Mouse (Mus musculus) liver, embryonic 15.5 days (tissue): ENCODE measurements around the gene Fam160a1. TPM values are rescaled to one million over a fixed set of nuclear protein-coding genes. Genes with fewer than 3 reads are reported as not detected.

ENCODE experiments used
- ATAC-seq: fragments of 200-750 bp; cut with Nextera tagmentation; 2 replicates; pipeline ENCODE4 v1.8.0; 2017; ENCODE audit warnings: moderate number of reproducible peaks, mild to moderate bottlenecking, moderate library complexity; ENCODE audit not compliant: insufficient read depth
- H3K27ac ChIP-seq: fragments of 300-500 bp; sonication (generic); replicated peaks from 2 replicates; pipeline ENCODE4 v1.5.1; 2015; ENCODE audit warnings: mild to moderate bottlenecking, inconsistent platforms
- H3K27me3 ChIP-seq: fragments of 300-500 bp; sonication (generic); 2 replicates; pipeline ENCODE4 v1.6.1; 2015; ENCODE audit warnings: mild to moderate bottlenecking, inconsistent platforms
- H3K36me3 ChIP-seq: fragments of 300-500 bp; sonication (generic); replicated peaks from 2 replicates; pipeline ENCODE4 v1.6.1; 2015; ENCODE audit warnings: moderate library complexity, mild to moderate bottlenecking, inconsistent platforms
- H3K4me1 ChIP-seq: fragments of 300-500 bp; sonication (generic); replicated peaks from 2 replicates; pipeline ENCODE4 v1.6.1; 2015; ENCODE audit warnings: inconsistent platforms
- H3K4me2 ChIP-seq: fragments of 300-500 bp; sonication (generic); 2 replicates; pipeline ENCODE4 v1.6.1; 2015; ENCODE audit warnings: moderate library complexity, mild to moderate bottlenecking, inconsistent platforms
- H3K4me3 ChIP-seq: fragments of 300-500 bp; sonication (generic); replicated peaks from 2 replicates; pipeline ENCODE4 v1.5.1; 2015; ENCODE audit warnings: mild to moderate bottlenecking, inconsistent platforms
- H3K9ac ChIP-seq: fragments of 300-500 bp; sonication (generic); 2 replicates; pipeline ENCODE4 v1.6.1; 2015; ENCODE audit warnings: moderate library complexity, mild to moderate bottlenecking, inconsistent platforms
- H3K9me3 ChIP-seq: fragments of 300-500 bp; sonication (generic); replicated peaks from 2 replicates; pipeline ENCODE4 v1.6.1; 2016; ENCODE audit warnings: inconsistent platforms
- WGBS: fragments of 180-500 bp; shearing (Covaris S2); methylation state at CpG from one replicate; pipeline ENCODE4 v1.1.7; 2015; ENCODE audit warnings: mixed read lengths; ENCODE audit not compliant: insufficient replicate concordance; 5-methylcytosine and 5-hydroxymethylcytosine counted together
- polyA plus RNA-seq: library from polyadenylated mRNA; unstranded; fragments of >200 nt; fragmentation: Nextera tagmentation; extraction: Ambion mirVana; gene quantifications from 2 replicates; pipeline ENCODE4 v1.2.1, GENCODE M21; 2015

The Fam160a1 gene
- polyA plus RNA-seq, 1 experiment from 2014 or later, result 0.30 TPM

- no peaks in the 10 kb centered on the region for H3K36me3 ChIP-seq
- WGBS, result 33% methylated on average over 7 of the region's 7 CpGs
- H3K9ac ChIP-seq, result no peak overlapping the region
- 0 out of 2 replicates have a peak, but pooled peaks cover 3% of the 10 kb centered on the region for H3K27me3 ChIP-seq
- no peak overlapping the region for H3K4me2 ChIP-seq
- ATAC-seq, result no peak
- H3K27ac ChIP-seq, result no peak overlapping the region
- H3K4me1 ChIP-seq, result peaks cover 16% of the 10 kb centered on the region
- H3K4me3 ChIP-seq, result no peak overlapping the region
- H3K9me3 ChIP-seq, result no peaks in the 10 kb centered on the region
Observed at GRCm38 (mm10) chr3:85707421-85707820, 109.7 kb downstream of the Fam160a1 start.

- WGBS, result 43% methylated on average over 6 of the region's 6 CpGs
- Histone ChIP-seq H3K4me2 (no peak overlapping the region), H3K27ac (no peak overlapping the region), H3K9ac (no peak overlapping the region), H3K4me3 (no peak overlapping the region), H3K27me3 (no peaks in the 10 kb centered on the region), H3K36me3 (no peaks in the 10 kb centered on the region), H3K9me3 (no peaks in the 10 kb centered on the region), H3K4me1 (0 out of 2 replicates have a peak, but pooled peaks cover 2% of the 10 kb centered on the region)
- no peak for ATAC-seq
Observed at GRCm38 (mm10) chr3:85703141-85703882, 113.8 kb downstream of the Fam160a1 start.

- no peak overlapping the region for H3K27ac ChIP-seq
- no peak overlapping the region for H3K4me3 ChIP-seq
- no peaks in the 10 kb centered on the region for H3K36me3 ChIP-seq
- no peaks in the 10 kb centered on the region for H3K27me3 ChIP-seq
- H3K4me2 ChIP-seq, result no peak overlapping the region
- 55% methylated on average over 4 of the region's 4 CpGs for WGBS
- no peak overlapping the region for H3K9ac ChIP-seq
- H3K9me3 ChIP-seq, result no peaks in the 10 kb centered on the region
- no peak for ATAC-seq
- 0 out of 2 replicates have a peak, but pooled peaks cover 2% of the 10 kb centered on the region for H3K4me1 ChIP-seq
Observed at GRCm38 (mm10) chr3:85698496-85698895, 118.6 kb downstream of the Fam160a1 start.

- no peak overlapping the region for H3K9ac ChIP-seq
Observed at GRCm38 (mm10) chr3:85695056-85695455, 122.0 kb downstream of the Fam160a1 start.

GRCm38 (mm10) chr3:85693013-85693412 is 124.1 kb downstream of the Fam160a1 start:
- H3K4me1 ChIP-seq, result no peaks in the 10 kb centered on the region
- H3K27ac ChIP-seq, result no peak overlapping the region
- no peak overlapping the region for H3K4me2 ChIP-seq
- H3K4me3 ChIP-seq, result no peak overlapping the region
- H3K36me3 ChIP-seq, result no peaks in the 10 kb centered on the region
- H3K9ac ChIP-seq, result no peak overlapping the region
- 12% methylated on average over 3 of the region's 3 CpGs for WGBS
- H3K27me3 ChIP-seq, result 0 out of 2 replicates have a peak, but pooled peaks cover 4% of the 10 kb centered on the region
- H3K9me3 ChIP-seq, result no peaks in the 10 kb centered on the region
- ATAC-seq, result no peak

More at GRCm38 (mm10) chr3:85695056-85695455, 122.0 kb downstream of the Fam160a1 start:
- no peak for ATAC-seq
- Histone ChIP-seq H3K4me2 (no peak overlapping the region), H3K27me3 (no peaks in the 10 kb centered on the region), H3K36me3 (no peaks in the 10 kb centered on the region), H3K9me3 (no peaks in the 10 kb centered on the region), H3K27ac (no peak overlapping the region), H3K4me1 (no peaks in the 10 kb centered on the region), H3K4me3 (no peak overlapping the region)
- WGBS, result 57% methylated on average over 3 of the region's 3 CpGs

- Histone ChIP-seq H3K9ac (no peak overlapping the region), H3K36me3 (no peaks in the 10 kb centered on the region), H3K4me2 (no peak overlapping the region), H3K4me1 (no peaks in the 10 kb centered on the region), H3K4me3 (no peak overlapping the region), H3K9me3 (no peaks in the 10 kb centered on the region), H3K27me3 (0 out of 2 replicates have a peak, but pooled peaks cover 4% of the 10 kb centered on the region), H3K27ac (no peak overlapping the region)
- no peak for ATAC-seq
- 52% methylated on average over 4 of the region's 4 CpGs for WGBS
Observed at GRCm38 (mm10) chr3:85691134-85691533, 126.0 kb downstream of the Fam160a1 start.

GRCm38 (mm10) chr3:85688341-85688740 is 128.8 kb downstream of the Fam160a1 start:
- no peak overlapping the region for H3K4me2 ChIP-seq
- H3K27ac ChIP-seq, result no peak overlapping the region
- H3K27me3 ChIP-seq, result 0 out of 2 replicates have a peak, but pooled peaks cover 4% of the 10 kb centered on the region
- H3K4me3 ChIP-seq, result no peak overlapping the region
- no peaks in the 10 kb centered on the region for H3K36me3 ChIP-seq
- no peaks in the 10 kb centered on the region for H3K4me1 ChIP-seq
- H3K9me3 ChIP-seq, result no peaks in the 10 kb centered on the region
- WGBS, result 81% methylated on average over 14 of the region's 14 CpGs
- H3K9ac ChIP-seq, result no peak overlapping the region
- ATAC-seq, result no peak

- WGBS, result 75% methylated on average over 8 of the region's 8 CpGs
- ATAC-seq, result no peak
- no peaks in the 10 kb centered on the region for H3K36me3 ChIP-seq
- H3K9me3 ChIP-seq, result no peaks in the 10 kb centered on the region
- no peaks in the 10 kb centered on the region for H3K4me1 ChIP-seq
- no peak overlapping the region for H3K27ac ChIP-seq
- H3K27me3 ChIP-seq, result 0 out of 2 replicates have a peak, but pooled peaks cover 4% of the 10 kb centered on the region
- H3K9ac ChIP-seq, result no peak overlapping the region
- no peak overlapping the region for H3K4me2 ChIP-seq
- no peak overlapping the region for H3K4me3 ChIP-seq
Observed at GRCm38 (mm10) chr3:85685271-85685670, 131.8 kb downstream of the Fam160a1 start.

GRCm38 (mm10) chr3:85683618-85684017 is 133.5 kb downstream of the Fam160a1 start:
- H3K27me3 ChIP-seq, result no peaks in the 10 kb centered on the region
- ATAC-seq, result no peak
- no peaks in the 10 kb centered on the region for H3K9me3 ChIP-seq
- H3K9ac ChIP-seq, result no peak overlapping the region
- no peak overlapping the region for H3K4me3 ChIP-seq
- H3K4me1 ChIP-seq, result 0 out of 2 replicates have a peak, but pooled peaks cover 4% of the 10 kb centered on the region
- 72% methylated on average over 5 of the region's 5 CpGs for WGBS
- H3K36me3 ChIP-seq, result no peaks in the 10 kb centered on the region
- no peak overlapping the region for H3K4me2 ChIP-seq
- H3K27ac ChIP-seq, result no peak overlapping the region

- Histone ChIP-seq H3K36me3 (no peaks in the 10 kb centered on the region), H3K27ac (no peak overlapping the region), H3K4me2 (no peak overlapping the region), H3K4me3 (no peak overlapping the region), H3K9me3 (no peaks in the 10 kb centered on the region), H3K9ac (no peak overlapping the region), H3K4me1 (0 out of 2 replicates have a peak, but pooled peaks cover 4% of the 10 kb centered on the region), H3K27me3 (no peaks in the 10 kb centered on the region; the same call in 1 of the 2 replicates)
- WGBS, result 71% methylated on average over 7 of the region's 7 CpGs
- ATAC-seq, result no peak
Observed at GRCm38 (mm10) chr3:85681136-85681535, 136.0 kb downstream of the Fam160a1 start.

GRCm38 (mm10) chr3:85679960-85680359 is 137.1 kb downstream of the Fam160a1 start:
- WGBS, result 48% methylated on average over 5 of the region's 5 CpGs
- peak overlapping the region; percentile 25; the same call in 1 of the 2 replicates for H3K4me2 ChIP-seq
- H3K27me3 ChIP-seq, result no peaks in the 10 kb centered on the region; the same call in 1 of the 2 replicates
- H3K27ac ChIP-seq, result no peak overlapping the region
- no peak overlapping the region for H3K4me3 ChIP-seq
- 0 out of 2 replicates have a peak, but pooled peaks cover 4% of the 10 kb centered on the region for H3K4me1 ChIP-seq
- ATAC-seq, result 0 out of 2 replicates have a peak, but pooled peaks have one; percentile 51
- H3K9ac ChIP-seq, result no peak overlapping the region
- no peaks in the 10 kb centered on the region for H3K36me3 ChIP-seq
- no peaks in the 10 kb centered on the region for H3K9me3 ChIP-seq
